Mouse (Mus musculus) urinary bladder, postnatal 36 days (tissue): Measurements from ENCODE around the gene Camk1g.
A peak's percentile ranks its signal among the peaks of the same experiment; 100 is the strongest.

Experiments used
- DNase-seq, 2 experiments: peaks; one replicate each; pipeline ENCODE4 v3.0.0; 2022; ENCODE audit warnings: low spot score in 2 of 2, mixed read lengths in 1 of 2

Gene Camk1g

DNA sequence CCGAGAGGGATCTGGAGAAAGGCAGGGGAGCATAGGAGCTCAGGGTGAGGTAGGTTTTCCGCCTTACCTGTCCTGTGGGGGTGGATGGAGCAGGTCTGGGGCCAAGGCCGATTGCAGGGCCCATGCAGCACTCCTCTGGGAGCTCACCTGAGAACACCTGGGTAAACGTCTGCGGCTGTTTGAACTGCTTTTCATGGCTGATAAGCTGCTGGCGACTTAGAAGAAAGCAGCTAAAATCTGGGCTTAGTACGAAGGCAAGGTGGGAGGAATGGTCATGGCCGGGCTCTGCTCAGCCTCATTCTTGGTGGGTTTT is 68.0 kb downstream of the Camk1g start:
- peak in 1 of 2 experiments; percentile 13 for DNase-seq

DNA sequence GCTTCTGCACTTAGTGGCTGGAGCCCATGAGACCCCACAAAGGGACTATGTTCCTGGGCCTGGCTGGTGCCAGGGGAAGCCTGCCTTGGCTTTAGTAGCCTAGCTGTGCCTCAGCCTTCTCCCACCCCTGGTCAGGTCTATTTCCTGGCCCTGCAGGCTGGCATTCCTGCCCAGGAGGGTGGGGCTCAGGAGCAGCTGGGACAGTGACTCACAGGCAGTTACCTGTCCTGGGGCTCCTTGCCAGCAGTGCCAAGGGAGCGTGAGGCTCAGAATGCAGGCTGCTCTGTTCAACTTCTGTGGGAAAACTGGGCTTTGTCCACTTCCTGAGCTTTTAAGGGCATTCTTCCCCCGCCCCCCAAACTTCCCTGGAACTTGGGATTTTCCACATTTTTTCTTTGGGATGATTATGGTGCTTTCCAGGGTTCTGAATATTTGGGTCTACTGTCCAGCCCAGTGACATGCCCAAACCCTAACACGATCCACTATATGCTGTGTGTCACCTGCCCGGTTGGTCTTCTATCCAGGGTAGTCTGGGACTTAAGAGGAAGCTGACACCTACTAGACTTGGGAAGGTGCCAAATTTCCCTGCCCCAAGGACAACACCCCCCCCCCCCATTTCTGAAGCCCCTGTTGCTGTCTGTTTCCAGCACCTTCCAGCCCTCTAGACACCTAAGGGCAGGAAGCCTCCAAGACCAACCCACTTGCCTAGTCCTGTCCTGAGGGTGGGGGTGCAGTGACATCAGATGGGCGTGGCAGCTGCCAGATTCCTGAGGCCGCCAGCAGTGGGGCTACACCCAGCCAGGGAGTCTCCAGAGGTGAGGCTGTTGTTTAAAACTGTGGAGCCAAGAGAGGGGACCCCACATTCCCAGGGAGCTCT is 68.6 kb downstream of the Camk1g start:
- DNase-seq, result peak; percentile 76 to 83

DNA sequence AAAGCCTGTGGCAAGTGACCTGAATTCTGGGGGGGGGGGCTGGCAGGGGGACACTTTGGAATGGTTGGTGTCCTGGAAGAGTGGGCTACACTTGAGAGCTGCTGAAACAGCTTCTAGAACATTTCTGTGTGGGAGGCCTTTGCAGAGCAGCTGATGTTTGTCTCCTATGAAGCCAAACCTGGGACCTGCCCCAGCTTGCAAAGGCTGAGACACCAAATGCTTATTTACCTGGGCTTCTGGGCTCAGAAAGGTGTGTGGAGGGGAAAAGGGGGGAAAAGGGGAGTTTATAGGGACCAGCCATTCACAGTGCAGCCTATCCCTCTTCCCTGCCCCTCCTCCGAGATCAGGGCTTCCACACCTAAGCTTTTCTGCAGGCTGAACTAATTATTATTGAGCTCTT is 70.1 kb downstream of the Camk1g start:
- peak; percentile 30 to 37 for DNase-seq

DNA sequence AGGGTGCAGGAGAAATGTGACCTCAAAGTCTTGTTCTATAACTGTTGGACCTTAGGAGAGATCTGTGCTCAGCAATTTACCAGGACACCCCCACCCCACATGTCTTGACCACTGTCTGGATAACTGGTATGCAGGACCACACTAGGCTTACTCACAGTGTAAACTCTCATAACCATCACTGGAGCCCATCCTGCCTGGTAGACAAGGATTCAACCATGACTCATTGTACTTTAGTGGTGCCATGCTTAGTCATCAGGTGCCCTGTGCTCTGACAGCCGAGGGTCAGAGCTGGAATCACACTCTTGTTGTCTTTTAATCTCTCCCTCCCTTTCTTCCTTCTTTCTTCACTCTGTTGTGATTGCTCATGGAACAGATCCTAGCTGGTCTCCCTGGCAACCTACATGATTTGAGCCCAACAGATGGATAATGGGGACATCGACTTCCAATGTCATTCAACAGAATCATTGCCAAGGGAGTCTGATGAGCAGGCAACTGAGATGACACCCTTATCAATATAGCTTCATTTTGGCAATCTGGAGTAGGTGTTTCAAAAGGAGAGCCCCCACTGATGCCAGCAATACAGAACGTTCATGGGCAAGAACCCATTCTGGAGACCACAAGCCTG is 71.8 kb downstream of the Camk1g start:
- no peak for DNase-seq
